Mouse (Mus musculus) thymus, adult 2 months (tissue): Measurements from ENCODE around the gene Gm17359. TPM values are rescaled to one million over a fixed set of nuclear protein-coding genes. Genes with fewer than 3 reads are reported as not detected.

Source experiments
- DNase-seq: peaks from one replicate; pipeline ENCODE4 v3.0.0; 2021
- H3K27ac ChIP-seq: fragments of 200-500 bp; 2 replicates; pipeline ENCODE4 v1.5.1; 2012; ENCODE audit warnings: low read length, control low read depth; ENCODE audit not compliant: control insufficient read depth, insufficient read depth
- H3K27me3 ChIP-seq: fragments of 200-500 bp; 2 replicates; pipeline ENCODE4 v1.6.1; 2012; ENCODE audit warnings: mild to moderate bottlenecking, low read length, moderate library complexity, mixed read lengths; ENCODE audit not compliant: control insufficient read depth, insufficient read depth
- H3K36me3 ChIP-seq: fragments of 200-500 bp; 2 replicates; pipeline ENCODE4 v1.6.1; 2012; ENCODE audit warnings: mild to moderate bottlenecking, low read length, moderate library complexity; ENCODE audit not compliant: control insufficient read depth, insufficient read depth
- H3K4me1 ChIP-seq: fragments of 200-500 bp; replicated peaks from 2 replicates; pipeline ENCODE4 v1.6.1; 2012; ENCODE audit warnings: low read length; ENCODE audit not compliant: control insufficient read depth, insufficient read depth
- H3K4me3 ChIP-seq: fragments of 200-500 bp; 2 replicates; pipeline ENCODE4 v1.5.1; 2012; ENCODE audit warnings: mild to moderate bottlenecking, low read length, control low read depth, moderate library complexity; ENCODE audit not compliant: control insufficient read depth, insufficient read depth
- CTCF ChIP-seq: fragments of 200-500 bp; IDR thresholded peaks from 2 replicates; pipeline ENCODE4 v1.5.1; 2012; ENCODE audit warnings: mild to moderate bottlenecking, control low read depth, low read length, moderate library complexity, borderline replicate concordance; ENCODE audit not compliant: control insufficient read depth, poor library complexity, insufficient read depth; ENCODE audit errors: extremely low read depth
- POLR2A ChIP-seq: fragments of 200-500 bp; IDR thresholded peaks from 2 replicates; pipeline ENCODE4 v1.6.1; 2012; ENCODE audit warnings: mild to moderate bottlenecking, low read length, control low read depth, moderate library complexity; ENCODE audit not compliant: control insufficient read depth, poor library complexity, insufficient read depth; ENCODE audit errors: extremely low read depth
- WGBS: fragments of 180-500 bp; shearing (Covaris S2); methylation state at CpG from one replicate; pipeline ENCODE4 v1.1.7; 2018; 5-methylcytosine and 5-hydroxymethylcytosine counted together
- polyA plus RNA-seq: library from polyadenylated mRNA; depleted of rRNA; stranded (reverse); fragments of >200 nt; gene quantifications from 2 replicates; pipeline ENCODE4 v1.2.3, GENCODE M21; 2012

Gm17359 gene
- polyA plus RNA-seq, 1 experiment, result 0.11 TPM

DNA sequence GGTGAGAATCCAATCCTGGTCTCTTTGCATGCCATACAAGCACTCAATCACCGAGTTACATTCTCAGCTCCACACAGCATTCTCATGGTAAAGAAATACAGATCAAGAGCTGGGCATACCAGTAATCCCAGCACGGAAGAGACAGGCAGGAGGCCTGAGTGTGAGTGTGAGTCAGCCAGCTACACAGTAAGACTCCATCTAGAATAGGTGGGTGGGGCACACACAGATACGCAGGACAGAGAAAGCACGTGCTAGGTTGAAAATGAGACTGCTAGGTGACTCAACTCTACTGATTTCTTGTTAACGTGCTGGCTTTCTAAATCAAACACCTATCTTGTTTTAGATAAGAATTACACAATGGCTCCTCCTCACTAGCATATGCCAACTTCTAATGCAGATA lies 153.6 kb downstream of the Gm17359 start:
- no peak for DNase-seq
- no peaks in the 10 kb centered on the region for H3K4me1 ChIP-seq
- no peak overlapping the region for H3K27ac ChIP-seq
- WGBS, result 98% methylated on average over 5 of the region's 5 CpGs
- H3K4me3 ChIP-seq, result no peak overlapping the region
- TF ChIP-seq POLR2A (no peak), CTCF (no peak)
- H3K36me3 ChIP-seq, result no peaks in the 10 kb centered on the region
- no peaks in the 10 kb centered on the region for H3K27me3 ChIP-seq

- no peak overlapping the region for H3K27ac ChIP-seq
- TF ChIP-seq POLR2A (no peak), CTCF (no peak)
- 75% methylated on average over 3 of the region's 3 CpGs for WGBS
- H3K4me3 ChIP-seq, result no peak overlapping the region
- no peaks in the 10 kb centered on the region for H3K4me1 ChIP-seq
- H3K27me3 ChIP-seq, result no peaks in the 10 kb centered on the region
- DNase-seq, result no peak
- no peaks in the 10 kb centered on the region for H3K36me3 ChIP-seq
Measured at GRCm38 (mm10) chr3:79491614-79492013, 155.2 kb downstream of the Gm17359 start.

GRCm38 (mm10) chr3:79493064-79493463 lies 156.6 kb downstream of the Gm17359 start:
- Histone ChIP-seq H3K36me3 (no peaks in the 10 kb centered on the region), H3K27ac (no peak overlapping the region), H3K4me3 (no peak overlapping the region), H3K4me1 (no peaks in the 10 kb centered on the region), H3K27me3 (no peaks in the 10 kb centered on the region)
- TF ChIP-seq CTCF, result no peak
- no peak for TF ChIP-seq POLR2A
- DNase-seq, result no peak
- 97% methylated on average over 10 of the region's 10 CpGs for WGBS

DNA sequence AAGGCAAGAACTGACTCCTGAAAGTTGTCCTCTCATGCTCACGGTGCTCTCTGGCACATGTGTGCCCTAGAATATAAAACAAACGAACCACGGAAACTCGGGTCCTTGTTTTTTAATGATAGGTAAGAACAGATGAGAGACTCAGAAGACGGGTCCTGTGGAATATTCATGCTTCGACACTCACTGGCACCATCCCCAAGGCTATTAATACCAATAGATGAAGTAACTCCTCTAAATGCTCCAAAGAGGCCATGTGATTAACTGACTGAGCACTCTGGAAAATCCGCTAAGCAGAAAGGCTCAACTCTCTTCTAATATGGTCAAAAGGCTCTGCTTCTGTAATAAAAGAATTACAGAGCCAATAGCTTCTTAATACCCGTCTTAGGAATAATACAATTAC lies 157.6 kb downstream of the Gm17359 start:
- DNase-seq, result no peak
- no peak for TF ChIP-seq CTCF
- TF ChIP-seq POLR2A, result no peak
- no peaks in the 10 kb centered on the region for H3K27me3 ChIP-seq
- H3K4me1 ChIP-seq, result no peaks in the 10 kb centered on the region
- H3K36me3 ChIP-seq, result no peaks in the 10 kb centered on the region
- H3K27ac ChIP-seq, result no peak overlapping the region
- no peak overlapping the region for H3K4me3 ChIP-seq
- 95% methylated on average over 8 of the region's 8 CpGs for WGBS

GRCm38 (mm10) chr3:79495151-79495550 lies 158.7 kb downstream of the Gm17359 start:
- H3K27me3 ChIP-seq, result no peaks in the 10 kb centered on the region
- no peak overlapping the region for H3K4me3 ChIP-seq
- no peaks in the 10 kb centered on the region for H3K36me3 ChIP-seq
- no peak for TF ChIP-seq POLR2A
- no peak for TF ChIP-seq CTCF
- H3K27ac ChIP-seq, result no peak overlapping the region
- WGBS, result 89% methylated on average over 7 of the region's 7 CpGs
- H3K4me1 ChIP-seq, result no peaks in the 10 kb centered on the region
- no peak for DNase-seq

GRCm38 (mm10) chr3:79496668-79497067 lies 160.2 kb downstream of the Gm17359 start:
- TF ChIP-seq CTCF, result no peak
- TF ChIP-seq POLR2A, result no peak
- Histone ChIP-seq H3K36me3 (no peaks in the 10 kb centered on the region), H3K4me3 (no peak overlapping the region), H3K27ac (no peak overlapping the region), H3K27me3 (no peaks in the 10 kb centered on the region), H3K4me1 (no peaks in the 10 kb centered on the region)
- WGBS, result 93% methylated on average over 6 of the region's 6 CpGs
- no peak for DNase-seq

- TF ChIP-seq CTCF (no peak), POLR2A (no peak)
- no peaks in the 10 kb centered on the region for H3K36me3 ChIP-seq
- DNase-seq, result no peak
- H3K4me1 ChIP-seq, result no peaks in the 10 kb centered on the region
- H3K27ac ChIP-seq, result no peak overlapping the region
- H3K27me3 ChIP-seq, result no peaks in the 10 kb centered on the region
- 90% methylated on average over 10 of the region's 10 CpGs for WGBS
- H3K4me3 ChIP-seq, result no peak overlapping the region
Measured at GRCm38 (mm10) chr3:79500279-79500678, 163.8 kb downstream of the Gm17359 start.
